Mouse (Mus musculus) spleen, postnatal 36 days (tissue): ENCODE measurements around the gene Esrp2.
A peak's percentile ranks its signal among the peaks of the same experiment; 100 is the strongest.

ENCODE experiments used
- DNase-seq, 2 experiments: peaks; one replicate each; pipeline ENCODE4 v3.0.0; 2022; ENCODE audit warnings: low spot score in 2 of 2, mixed read lengths in 1 of 2

The Esrp2 gene

GRCm38 (mm10) chr8:106136156-106137130 lies at the start of gene Esrp2:
Gene Esrp2, minus strand, starts transcription at chr8:106136974.
- no peak for DNase-seq

- DNase-seq: no peak
Measured at GRCm38 (mm10) chr8:106186394-106186793, 49.6 kb upstream of the Esrp2 start.

DNA sequence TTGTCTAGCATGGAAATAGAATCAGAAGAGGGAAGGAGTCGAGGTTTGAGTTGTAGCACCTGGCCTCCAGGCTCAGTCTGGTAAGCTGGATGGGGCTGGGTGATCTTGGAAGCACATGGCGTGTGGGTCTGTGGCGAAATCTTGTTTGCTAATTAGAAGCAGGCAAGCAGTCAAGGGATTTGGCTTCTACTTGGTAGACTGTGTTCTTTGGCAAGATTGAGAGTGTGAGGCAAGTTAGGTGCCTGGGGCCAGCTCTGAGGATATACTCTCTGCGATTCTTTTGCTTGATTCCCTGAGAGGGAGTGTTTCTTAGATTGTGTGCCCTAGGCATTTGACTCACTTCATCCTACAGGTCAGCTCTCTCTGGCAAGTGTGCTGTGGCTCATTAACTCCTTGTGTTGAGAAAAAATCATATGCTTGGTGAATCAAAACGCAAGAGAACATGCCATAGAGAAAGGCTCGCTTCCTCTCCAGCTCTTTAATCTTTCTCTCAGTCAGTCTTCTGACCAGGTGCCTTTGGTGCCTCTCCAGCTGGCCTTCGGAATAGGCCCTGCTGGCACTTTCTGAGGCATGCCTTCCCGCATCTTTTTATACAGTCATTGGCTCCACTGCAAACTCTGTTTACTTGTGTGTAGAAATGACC lies 49.0 kb upstream of the Esrp2 start:
- no peak for DNase-seq

DNA sequence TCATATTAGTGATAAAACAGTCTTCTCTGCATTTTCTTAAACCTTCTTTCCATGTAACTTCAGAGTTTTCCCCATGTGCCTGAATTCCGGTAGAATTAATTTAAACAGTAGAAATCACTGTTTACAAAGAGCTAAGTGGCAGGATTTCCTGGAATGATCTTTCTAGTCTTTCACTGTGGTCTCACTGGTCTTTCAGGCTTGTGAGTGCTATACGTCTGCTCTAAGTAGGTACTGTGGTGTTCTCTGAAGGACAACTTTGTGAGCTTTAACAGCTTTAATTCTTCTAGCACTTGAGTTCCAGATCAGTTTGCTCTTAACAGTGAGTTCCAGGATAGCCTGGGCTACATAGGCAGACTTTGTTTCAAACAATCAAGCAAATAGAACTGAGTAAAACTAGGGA lies 41.7 kb upstream of the Esrp2 start:
- DNase-seq: no peak

- no peak for DNase-seq
Measured at GRCm38 (mm10) chr8:106177594-106177993, 40.8 kb upstream of the Esrp2 start.

DNA sequence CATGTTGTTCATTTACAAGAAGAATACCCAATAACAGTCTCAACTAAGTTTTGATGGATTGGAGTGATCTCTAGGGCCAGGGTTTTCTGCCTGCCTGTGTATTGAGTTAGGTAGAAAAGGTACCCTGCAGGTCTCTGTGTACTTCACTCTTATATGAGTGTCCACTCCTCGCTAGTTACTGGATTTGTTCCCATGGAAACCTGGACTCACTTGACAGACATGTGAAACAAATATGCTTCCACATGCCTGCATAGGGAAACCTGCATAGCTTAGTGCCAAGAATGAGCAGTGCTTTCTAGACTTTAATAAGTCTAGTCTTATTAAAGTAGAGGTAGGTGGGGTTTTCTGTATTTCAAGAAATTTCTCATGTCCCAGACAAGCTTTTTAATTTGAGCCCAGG lies 40.1 kb upstream of the Esrp2 start:
- no peak for DNase-seq

- no peak for DNase-seq
Measured at GRCm38 (mm10) chr8:106173566-106173965, 36.8 kb upstream of the Esrp2 start.

DNA sequence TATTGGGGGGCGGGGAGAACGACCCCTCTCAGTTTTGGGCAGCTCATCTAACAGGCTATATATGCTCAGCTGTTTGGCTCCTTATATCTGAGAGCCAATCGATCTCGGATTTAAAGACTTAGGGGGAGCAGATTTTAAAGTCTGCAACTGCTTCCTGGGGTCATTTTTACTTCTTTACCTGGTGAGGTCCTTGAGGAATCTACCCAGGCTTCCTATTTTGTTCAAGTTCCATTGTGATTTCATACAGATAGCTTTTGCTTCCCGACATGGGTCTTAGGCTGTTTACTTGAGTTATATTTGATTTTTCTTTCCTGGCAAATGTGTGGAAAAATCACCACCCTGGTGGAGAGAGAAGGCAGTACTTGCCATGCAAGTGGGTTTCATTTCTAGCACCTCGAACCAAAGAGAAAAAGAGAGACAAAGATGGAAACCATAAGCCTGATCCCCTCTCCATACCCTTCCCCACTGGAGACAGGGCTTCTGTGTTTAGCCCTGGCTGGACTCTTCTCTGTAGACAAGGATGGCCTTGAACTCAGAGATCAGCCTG lies 33.2 kb upstream of the Esrp2 start:
- no peak for DNase-seq

DNA sequence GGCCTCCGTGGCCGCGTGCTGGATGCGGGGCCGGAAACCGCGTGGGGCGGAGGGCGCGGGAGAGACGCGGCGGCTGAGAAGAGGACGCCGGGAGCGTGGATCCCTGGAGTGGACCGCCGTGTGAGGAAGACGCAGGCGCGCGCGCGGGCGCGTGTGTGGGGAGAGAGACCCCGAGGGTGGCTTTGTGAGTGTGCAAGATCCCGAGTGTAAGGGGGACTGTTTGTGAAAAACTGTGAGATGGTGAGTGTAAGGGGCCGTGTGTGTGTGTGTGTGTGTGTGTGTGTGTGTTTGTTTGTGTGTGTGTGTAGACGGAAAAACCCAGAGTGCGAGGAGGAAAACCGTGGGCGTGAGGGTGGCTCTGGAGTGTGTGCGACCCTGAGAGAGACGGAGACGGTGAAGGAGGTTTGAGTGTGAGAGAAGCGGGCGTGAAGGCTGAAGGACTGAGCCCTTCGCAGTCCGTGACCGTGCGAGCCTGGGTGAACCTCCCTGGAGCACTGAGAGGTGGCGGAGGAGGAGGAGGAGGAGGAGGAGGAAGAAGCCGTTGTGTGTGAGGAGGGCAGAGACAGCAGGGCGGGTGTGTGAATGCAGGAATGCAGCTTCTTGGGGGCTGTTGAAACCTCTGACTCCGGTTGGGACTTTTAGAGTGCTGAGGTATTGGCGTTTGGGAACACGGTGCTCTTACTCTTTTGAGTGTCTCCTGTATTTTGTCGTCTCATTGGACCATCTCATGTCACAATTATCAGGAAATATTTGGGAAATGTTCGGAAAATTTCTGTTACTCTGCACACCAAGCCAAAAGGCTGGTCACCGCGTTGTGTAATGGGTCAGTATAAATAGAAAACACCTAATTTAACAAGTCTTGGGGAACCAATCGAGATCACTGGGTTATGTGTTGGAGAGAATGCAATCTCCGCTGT lies 32.5 kb upstream of the Esrp2 start:
- DNase-seq: peak; percentile 15 to 32

GRCm38 (mm10) chr8:106168356-106169016 lies 31.7 kb upstream of the Esrp2 start, which contains the start of gene Slc7a6:
Gene Slc7a6, plus strand, starts transcription at chr8:106168857.
- peak; percentile 88 to 89 for DNase-seq

DNA sequence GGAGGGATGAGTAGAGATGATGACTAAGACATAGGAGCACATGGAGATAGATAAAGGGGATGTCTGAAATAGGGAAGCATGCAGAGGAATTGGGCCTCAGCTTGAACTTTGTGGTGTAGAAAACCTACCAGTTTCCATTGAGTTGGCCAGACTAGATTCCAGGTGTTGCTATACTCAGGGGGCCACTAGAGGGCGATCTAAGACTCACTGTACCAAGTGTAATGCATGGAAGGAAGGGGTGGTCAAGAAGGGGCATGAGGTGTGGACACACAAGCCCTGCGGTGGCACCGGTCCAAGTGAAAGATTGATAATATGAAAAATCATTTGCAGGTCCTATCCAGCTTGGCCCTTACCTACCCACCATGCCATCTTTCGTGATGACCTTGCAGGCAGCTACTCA lies 28.7 kb upstream of the Esrp2 start:
- DNase-seq: peak; percentile 42 to 69

DNA sequence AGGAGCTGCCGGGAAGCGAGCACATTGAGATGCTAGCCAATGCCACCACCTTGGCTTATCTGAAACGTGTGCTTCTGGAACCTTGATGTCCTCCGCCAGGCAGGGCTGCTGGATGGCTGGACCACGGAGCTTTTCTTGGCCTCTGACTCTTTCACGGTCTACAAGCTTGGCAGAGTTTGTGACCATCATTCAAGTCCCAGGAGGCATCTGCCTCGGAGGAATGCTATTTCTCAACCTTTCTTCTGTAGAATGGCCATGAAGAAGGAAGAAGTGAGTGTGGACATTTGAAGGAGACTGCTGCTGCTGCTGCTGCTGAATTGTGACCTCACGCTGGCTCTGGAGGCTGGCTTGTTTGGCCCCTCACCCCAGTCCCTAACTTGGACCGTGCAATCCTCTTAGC lies 26.5 kb upstream of the Esrp2 start:
- no peak for DNase-seq

DNA sequence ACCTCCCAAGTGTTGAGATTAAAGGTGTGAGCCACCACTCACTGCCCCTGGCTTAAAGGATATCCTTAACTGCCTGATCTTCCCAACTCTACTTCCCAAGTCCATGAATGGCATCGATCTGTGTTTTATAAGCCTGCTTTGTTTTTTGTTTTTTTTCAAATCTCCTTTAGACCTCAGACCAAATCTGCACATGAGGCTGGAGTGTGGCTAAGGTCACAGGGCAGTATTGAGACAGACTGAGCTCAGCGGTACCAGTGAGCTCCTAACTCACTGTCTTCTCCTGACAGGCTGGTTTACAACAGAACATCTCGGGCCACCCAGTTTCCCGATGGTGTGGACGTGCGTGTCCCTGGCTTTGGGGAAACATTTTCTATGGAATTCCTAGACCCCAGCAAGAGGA lies 23.1 kb upstream of the Esrp2 start:
- DNase-seq: no peak

GRCm38 (mm10) chr8:106158381-106158780 lies 21.6 kb upstream of the Esrp2 start:
- no peak for DNase-seq

DNA sequence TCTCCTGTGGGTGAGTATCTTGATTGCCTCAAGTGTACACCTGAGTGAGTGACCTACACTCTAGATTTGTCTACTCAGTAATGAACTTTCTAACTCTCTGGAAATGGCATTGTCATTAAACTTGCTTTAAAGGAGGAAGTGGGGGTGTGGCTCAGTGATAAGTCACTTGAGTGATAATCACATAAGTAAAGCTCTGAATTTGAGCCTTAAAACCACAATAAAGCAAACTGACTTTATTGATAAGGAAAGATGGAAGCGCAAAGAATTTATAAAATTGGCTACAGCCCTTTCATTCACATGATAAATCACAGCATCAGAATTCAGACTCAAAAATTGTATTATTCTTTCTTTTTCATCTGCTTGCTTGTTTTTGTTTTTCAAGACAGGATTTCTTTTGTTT lies 20.6 kb upstream of the Esrp2 start:
- DNase-seq: no peak

- no peak for DNase-seq
Measured at GRCm38 (mm10) chr8:106152876-106153275, 16.1 kb upstream of the Esrp2 start.

DNA sequence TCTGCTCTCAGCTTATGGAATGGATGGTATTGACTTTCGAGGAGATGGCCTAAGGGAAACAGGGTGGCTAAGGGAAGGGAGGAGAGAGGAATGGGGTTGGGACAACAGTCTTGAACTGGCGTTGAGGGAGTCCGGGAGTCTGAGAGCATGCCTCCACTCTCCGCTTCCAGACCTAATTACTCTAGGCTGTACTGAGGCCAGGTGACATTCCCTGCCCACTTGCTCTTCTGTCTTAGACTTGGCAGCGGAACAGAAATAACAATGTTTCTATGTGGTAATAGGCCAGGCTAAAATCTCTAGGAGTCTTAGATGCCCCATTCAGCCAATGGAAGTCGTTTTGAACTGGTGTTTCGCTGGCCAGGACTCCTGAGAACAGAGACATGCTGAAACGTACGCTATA lies 14.3 kb upstream of the Esrp2 start:
- DNase-seq: no peak

GRCm38 (mm10) chr8:106150653-106151000 lies 13.9 kb upstream of the Esrp2 start:
- no peak for DNase-seq

DNA sequence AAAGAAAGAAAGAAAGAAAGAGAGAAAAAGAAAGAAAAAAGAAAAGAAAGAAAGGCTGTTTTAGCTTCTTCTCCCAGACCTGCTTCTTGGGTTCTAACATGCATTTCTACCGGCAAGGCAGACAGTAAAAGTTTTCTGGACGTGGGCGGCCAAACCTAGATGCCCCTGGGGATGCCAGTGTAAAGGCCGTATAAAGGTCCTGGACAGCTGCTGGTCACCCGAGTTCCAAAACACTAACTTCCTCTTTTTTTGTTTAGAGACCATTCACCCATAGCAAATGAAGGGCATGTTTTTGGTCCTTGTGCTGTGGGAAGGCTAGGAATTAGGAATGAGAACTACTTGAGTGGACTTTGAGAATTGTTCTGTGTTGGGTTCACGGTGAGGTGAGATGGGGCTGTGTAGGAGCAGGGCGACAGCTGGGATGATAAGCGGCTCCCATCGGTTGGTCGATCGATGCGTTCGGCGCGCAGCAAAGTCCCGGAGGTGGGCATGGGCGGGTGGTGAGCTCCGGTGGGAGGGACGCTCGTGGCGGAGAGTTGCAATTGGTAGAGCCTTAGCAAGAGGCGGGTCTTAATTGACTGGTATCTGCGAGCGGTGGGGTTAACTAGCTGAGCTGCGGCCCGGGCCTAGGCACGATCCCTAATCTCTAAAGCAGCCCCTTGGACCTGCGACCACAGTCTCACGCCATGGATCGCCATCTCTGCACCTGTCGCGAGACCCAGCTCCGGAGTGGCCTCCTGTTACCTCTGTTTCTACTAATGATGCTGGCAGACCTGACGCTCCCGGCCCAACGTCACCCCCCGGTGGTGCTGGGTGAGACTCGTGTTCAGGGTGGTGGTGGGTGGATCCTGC lies 13.3 kb upstream of the Esrp2 start, which contains the start of gene Pla2g15:
Gene Pla2g15 (plus strand): TSS at position 599 of the 852 bp plus-strand sequence.
- peak; percentile 94 to 96 for DNase-seq

DNA sequence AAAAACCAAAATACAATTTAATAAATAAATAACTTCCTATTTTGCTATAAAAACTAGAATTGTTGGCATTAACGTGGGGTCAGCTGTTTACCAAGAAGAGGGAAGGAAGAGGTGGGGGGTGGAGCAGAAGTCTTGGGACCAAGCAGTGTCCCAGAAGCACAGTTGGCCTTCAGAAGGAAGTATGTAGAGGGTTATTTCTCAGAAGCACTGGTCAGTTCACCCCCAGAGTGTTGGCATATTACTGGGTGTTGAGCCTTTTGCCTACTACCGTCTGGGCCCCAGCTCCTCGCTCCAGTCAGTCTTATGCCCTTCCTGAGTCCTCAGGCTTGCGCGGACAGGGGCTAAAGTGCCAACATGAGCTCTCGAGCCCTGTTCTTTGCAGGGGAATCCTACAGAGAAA lies 12.3 kb upstream of the Esrp2 start:
- no peak for DNase-seq
